Mouse (Mus musculus): ENCODE results near the gene Dhrs7c.

The Dhrs7c gene

DNA sequence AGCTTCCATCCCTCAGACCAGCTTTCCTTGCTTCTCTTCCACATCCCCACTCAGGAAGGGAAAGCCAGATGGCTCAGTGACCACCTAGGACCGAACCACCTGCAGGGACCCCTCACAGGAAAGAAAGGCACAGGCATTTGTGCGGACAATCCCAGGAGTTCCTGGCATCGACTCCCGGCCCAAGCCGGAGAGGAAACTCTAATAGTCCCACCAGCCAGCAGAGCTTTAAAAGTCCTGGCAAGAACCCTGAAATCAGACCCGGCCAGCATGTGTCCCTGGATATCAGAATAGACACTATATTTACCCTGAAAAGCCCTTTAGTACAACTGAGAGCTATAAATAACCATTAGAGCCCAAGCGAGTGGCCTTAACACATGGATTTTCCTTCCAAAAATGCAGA lies at the start of gene Dhrs7c:
Gene Dhrs7c, plus strand, starts transcription at position 257 of the 400 bp plus-strand sequence.
- in situ Hi-C loops (cut with MboI; ENCODE audit: low sequenced_read_pairs), result no loop called here

- in situ Hi-C loops (cut with MboI; ENCODE audit: low sequenced_read_pairs), result no loop called here
Measured at GRCm38 (mm10) chr11:67756287-67756686, 41.7 kb upstream of the Dhrs7c start.

GRCm38 (mm10) chr11:67757373-67758167 lies 40.4 kb upstream of the Dhrs7c start:
- in situ Hi-C loops (cut with MboI; ENCODE audit: low sequenced_read_pairs), result no loop called here

DNA sequence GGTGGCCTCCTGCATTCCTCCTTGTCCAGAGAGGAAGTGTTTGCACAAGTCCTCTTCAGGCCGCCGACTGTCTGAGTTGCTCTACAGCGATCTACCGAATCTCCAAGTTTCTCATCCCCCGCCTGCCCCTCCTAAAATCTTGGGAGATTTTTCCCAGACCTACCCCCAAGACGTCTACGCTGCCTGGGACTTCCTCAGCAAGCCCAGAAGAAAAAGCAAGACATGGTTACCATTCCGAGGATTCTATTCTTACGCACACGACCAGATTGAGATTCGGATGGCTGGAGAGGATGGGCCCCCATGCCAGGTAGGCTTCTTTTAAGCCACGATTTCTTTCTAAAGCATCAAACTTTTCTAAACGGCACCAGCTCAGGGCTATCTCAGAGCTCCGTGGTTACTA lies 26.9 kb upstream of the Dhrs7c start, which contains the start of gene Glp2r:
Gene Glp2r, minus strand, starts transcription at position 101 of the 400 bp plus-strand sequence.
- in situ Hi-C loops (cut with MboI; ENCODE audit: low sequenced_read_pairs), result no loop called here

DNA sequence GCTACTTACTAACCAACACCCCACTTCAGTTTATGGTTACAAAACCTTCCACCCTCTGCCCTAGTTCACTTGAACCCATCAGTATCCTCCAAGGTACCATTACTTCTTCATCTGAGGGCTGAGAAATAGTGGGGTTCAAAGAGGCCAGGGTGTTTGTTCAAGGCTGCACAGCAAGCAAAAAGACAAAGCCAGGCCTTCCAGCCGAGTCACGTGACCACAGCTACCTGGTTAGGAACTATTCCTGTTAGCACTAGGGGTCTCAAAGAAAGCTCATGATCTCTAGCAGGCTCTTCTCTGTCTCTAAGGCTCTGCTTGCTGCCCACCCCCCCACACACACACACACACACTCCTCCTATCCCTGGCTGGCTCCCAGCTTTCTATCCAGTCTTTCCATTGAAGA lies 26.3 kb upstream of the Dhrs7c start:
- in situ Hi-C loops (cut with MboI; ENCODE audit: low sequenced_read_pairs), result no loop called here

DNA sequence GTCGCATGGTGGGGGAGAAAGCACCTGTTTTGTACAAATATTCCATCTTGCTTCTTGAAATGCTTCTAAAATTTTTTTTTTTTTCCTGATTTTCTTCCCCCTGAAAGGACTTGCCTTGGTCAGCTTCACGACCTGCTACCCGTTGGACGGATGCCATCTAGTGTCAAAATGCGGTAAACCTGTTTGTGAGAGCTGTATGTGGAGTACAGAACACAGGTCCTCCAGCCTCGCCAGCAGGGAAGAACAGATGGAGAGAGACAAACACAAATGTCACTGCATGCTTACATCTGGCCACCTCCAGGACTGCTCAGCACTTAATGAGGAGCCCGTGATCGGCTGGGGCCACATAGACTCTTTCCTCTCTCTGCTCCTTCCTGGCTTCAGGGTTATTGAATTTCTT lies 25.4 kb upstream of the Dhrs7c start:
- in situ Hi-C loops (cut with MboI; ENCODE audit: low sequenced_read_pairs), result no loop called here

- in situ Hi-C loops (cut with MboI; ENCODE audit: low sequenced_read_pairs), result no loop called here
Measured at GRCm38 (mm10) chr11:67774379-67774778, 23.6 kb upstream of the Dhrs7c start, which contains the start of gene Gsg1l2. Gsg1l2 (plus strand) TSS chr11:67774608.

GRCm38 (mm10) chr11:67790182-67790581 lies 7.8 kb upstream of the Dhrs7c start:
- in situ Hi-C loops (cut with MboI; ENCODE audit: low sequenced_read_pairs), result no loop called here

DNA sequence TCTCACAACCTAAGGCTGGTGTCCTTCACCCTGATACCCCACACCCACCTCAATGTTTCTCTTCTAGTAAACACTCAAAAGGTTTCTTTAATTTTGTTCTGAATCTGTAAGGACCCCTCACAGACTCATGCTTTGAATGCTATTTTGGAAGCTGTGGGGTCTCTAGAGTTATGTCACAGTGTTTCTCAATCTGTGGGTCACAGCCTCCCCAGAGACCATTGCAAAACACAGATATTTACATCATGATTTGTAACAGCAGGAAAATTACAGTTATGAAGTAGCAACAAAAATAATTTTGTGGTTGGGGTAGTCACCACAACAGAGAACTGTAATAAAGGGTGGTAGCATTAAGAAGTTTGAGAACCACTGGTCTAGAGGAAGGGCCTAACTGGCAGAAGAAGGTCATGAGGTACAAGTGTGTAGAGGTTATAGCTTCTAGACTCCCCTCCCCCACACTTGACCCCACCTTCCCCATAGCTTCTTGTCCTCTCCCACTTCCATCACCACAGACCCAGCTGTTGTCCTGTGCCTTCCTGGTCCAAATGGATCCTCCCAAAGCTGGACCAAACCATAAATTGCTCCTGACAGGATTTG lies 2.2 kb downstream of the Dhrs7c start:
- in situ Hi-C loops (cut with MboI; ENCODE audit: low sequenced_read_pairs), result no loop called here

- in situ Hi-C loops (cut with MboI; ENCODE audit: low sequenced_read_pairs), result no loop called here
Measured at GRCm38 (mm10) chr11:67801169-67801568, 3.2 kb downstream of the Dhrs7c start.

GRCm38 (mm10) chr11:67805538-67805937 lies 7.6 kb downstream of the Dhrs7c start:
- in situ Hi-C loops (cut with MboI; ENCODE audit: low sequenced_read_pairs), result no loop called here

DNA sequence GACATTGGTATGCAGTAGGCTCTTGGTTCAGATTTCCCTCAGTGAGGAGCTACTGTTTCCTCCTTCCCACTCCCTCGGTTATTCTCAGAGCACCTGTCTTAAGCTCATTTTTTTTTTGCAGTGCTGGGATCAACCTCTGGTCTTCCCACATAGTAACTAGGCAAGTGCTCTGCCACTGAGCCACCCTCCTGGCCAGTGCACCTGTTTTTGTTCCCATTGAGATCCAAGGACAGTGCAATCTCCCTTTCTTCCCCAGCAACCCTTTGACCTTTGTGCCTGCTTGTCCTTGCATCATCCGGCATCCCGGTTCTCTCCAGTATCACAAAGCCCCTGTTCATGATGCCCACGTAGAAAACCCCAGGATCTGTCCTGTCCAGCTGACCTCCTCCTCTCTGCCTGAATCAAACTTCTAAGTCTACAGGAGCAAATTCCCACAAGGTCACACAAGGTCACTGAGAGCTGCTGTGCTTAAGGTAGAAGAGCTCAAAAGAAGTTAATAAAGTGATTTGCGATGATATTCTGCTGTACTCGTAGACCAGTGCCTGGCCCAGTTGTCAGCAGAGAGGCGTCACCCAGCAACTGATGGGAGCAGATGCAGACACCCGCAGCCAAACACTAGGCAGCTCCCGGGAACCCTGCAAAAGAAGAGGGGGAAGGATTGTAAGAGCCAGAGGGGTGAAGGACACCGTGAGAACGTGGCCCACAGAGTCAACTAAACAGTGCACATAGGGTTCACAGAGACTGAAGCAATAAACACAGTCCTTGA lies 9.0 kb downstream of the Dhrs7c start:
- in situ Hi-C loops (cut with MboI; ENCODE audit: low sequenced_read_pairs), result no loop called here

DNA sequence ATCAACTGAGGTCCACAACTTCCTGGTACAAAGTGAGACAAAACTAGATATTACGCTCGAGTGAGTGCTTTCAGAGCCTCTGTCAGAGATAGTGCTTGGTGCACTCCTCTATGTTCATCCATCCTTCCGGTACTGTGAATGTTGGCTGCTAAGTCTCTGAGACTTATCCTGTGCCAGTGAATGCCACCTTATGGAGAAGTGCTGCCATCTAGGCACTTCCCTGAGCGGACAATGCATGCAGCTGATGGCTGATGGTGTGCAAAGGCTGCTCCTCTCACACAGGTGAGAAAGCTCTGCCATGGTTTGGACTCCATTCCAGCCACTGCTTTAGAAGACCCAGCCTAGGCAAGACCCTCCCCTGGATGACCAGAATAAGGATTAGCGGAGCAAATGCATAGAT lies 10.1 kb downstream of the Dhrs7c start:
- in situ Hi-C loops (cut with MboI; ENCODE audit: low sequenced_read_pairs), result no loop called here

- in situ Hi-C loops (cut with MboI; ENCODE audit: low sequenced_read_pairs), result no loop called here
Measured at GRCm38 (mm10) chr11:67811535-67811934, 13.5 kb downstream of the Dhrs7c start.

DNA sequence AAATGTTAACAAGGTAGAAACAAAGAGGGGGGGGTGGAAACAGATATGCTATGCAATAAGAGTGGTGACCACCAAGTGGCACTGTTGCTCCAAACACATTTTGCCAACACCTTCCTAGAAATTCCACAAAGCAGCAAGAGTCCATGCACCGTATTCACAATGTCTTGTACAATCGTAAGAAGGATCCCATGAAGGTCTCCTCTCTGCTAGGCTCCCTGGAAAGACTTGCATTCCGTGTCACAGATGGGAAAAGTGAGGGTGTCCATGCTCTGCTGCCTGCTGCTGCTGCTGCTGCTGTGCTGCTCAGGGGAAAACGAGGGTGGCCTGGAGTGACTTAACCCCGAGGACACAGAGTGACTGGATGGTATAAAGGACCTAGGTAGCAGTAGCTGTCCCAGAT lies 21.6 kb downstream of the Dhrs7c start:
- in situ Hi-C loops (cut with MboI; ENCODE audit: low sequenced_read_pairs), result no loop called here

DNA sequence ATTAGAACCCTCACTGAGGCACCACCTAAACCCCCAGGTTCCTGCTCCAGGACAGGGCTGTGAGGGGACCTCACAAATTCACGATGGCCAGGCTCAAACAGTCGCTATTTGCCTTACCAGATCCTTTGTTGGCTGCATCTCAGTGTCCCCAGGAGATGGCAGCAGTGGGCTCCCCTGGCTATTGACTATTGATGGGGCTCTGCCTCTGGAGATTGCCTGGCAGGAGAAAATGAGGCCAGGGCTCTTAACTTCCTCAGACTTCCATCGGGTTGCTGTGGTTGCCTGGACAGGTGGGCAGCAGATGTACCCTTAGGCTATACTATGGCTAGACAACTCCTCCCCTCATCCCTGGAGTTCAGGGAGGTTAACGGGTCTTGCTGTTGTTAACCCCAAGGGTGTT lies 22.2 kb downstream of the Dhrs7c start:
- in situ Hi-C loops (cut with MboI; ENCODE audit: low sequenced_read_pairs), result no loop called here

GRCm38 (mm10) chr11:67821560-67821959 lies 23.6 kb downstream of the Dhrs7c start:
- in situ Hi-C loops (cut with MboI; ENCODE audit: low sequenced_read_pairs), result no loop called here

GRCm38 (mm10) chr11:67828360-67829059 lies 30.5 kb downstream of the Dhrs7c start:
- in situ Hi-C loops (cut with MboI; ENCODE audit: low sequenced_read_pairs), result no loop called here

- in situ Hi-C loops (cut with MboI; ENCODE audit: low sequenced_read_pairs), result no loop called here
Measured at GRCm38 (mm10) chr11:67829530-67829929, 31.5 kb downstream of the Dhrs7c start.

- in situ Hi-C loops (cut with MboI; ENCODE audit: low sequenced_read_pairs), result no loop called here
Measured at GRCm38 (mm10) chr11:67831820-67832219, 33.8 kb downstream of the Dhrs7c start.
